Mouse (Mus musculus) induced T-regulatory cell, adult 2 months (primary cell): ENCODE data around the gene Plpp7.

Experiments used
- DNase-seq: peaks from one replicate; pipeline ENCODE4 v3.0.0-alpha.2; 2012; ENCODE audit warnings: low read depth

Gene Plpp7

DNA sequence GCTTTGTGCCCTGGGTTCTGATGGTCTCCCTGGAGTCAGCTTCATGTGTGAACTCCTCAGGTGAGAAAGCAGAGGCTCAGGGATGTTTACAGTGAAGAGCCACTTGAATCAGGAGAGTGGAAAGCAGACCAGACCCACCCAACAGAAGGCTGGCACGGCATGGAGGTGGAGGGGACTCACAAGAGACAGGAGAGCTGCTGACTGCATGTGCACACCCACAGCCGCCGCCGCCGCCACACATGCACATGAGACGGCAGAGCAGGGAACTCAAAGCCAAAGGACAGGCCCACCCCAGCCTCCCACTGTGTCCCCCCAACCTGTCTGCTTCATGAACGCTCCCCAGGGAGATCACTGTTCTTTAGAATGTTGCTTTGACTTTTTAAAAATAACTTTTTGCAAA lies 8.8 kb downstream of the Plpp7 start:
- no peak for DNase-seq

DNA sequence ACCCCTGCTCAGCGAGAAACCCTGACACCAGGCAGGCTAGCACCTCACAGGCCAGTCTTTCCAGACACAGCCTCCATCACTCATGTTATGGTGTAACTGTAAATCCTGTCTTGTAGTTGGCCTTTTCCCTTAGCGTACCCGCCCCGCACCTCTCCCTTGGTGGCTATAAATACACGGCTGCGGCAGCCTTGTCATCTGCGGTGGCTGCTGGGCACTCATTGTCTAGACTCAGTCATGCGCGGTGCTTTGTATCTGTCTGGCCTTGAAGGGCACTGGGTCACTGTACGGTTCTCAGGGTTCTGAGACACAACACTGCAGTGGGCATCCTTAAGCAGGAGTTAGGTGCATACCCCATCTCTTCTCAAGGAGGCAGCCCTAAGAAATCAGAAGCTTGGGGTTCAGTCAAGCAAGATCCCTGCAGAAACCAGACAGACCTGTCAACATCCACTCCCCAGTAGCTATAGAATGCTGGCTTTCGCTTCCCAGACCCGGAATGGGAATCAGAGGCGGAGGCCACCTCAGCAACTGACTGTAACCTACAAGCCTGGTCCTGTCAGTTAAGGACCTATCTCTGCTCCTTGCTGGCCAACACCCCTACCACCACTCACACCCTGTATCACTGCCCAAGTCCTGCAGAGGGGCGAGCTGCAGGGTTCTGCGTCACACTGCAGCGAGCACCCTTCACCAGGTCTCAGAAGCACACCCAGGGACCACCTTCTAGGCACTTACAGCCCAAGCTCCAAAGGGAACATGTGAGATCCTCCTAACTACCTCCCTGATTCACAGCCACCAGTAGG lies 10.0 kb downstream of the Plpp7 start:
- DNase-seq: no peak

DNA sequence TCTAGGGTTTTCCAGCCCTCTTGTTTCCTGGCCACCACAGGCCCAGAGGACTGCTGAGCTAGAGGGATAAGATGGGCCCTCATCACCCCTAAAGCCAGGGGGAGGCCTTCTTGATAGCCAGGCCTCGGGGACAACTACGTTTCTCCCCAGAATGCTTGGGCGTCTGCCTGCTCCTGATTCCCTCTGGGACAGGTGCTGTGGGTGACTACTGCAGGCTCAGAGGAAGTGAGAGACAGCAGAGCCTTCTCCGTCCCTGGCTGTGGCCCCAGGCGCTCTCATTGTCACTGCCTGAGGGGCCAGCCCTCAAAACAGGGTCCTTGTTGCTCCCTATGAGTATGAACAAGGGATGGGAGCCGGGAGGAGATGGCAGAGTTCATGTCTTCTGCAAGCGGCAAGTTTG lies 10.6 kb downstream of the Plpp7 start:
- no peak for DNase-seq

DNA sequence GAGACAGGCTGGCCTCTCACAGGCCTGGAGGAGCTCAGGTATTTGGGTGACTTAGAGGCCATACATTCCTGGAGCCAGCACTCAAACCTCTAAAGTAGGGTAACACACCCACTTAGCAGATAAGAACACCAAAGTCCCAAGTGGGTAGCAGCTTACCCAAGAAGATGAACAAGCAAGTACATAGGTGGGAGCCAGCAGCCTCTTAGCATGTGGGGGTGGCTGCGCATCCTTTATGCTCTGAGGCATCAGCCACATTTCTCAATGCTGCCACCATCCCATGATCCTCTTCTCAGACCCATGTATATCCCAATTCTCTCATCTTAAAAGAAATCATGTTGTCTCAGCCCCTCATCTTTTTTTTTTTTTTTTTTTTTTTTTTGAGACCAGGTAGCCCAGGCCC lies 15.9 kb downstream of the Plpp7 start:
- no peak for DNase-seq

DNA sequence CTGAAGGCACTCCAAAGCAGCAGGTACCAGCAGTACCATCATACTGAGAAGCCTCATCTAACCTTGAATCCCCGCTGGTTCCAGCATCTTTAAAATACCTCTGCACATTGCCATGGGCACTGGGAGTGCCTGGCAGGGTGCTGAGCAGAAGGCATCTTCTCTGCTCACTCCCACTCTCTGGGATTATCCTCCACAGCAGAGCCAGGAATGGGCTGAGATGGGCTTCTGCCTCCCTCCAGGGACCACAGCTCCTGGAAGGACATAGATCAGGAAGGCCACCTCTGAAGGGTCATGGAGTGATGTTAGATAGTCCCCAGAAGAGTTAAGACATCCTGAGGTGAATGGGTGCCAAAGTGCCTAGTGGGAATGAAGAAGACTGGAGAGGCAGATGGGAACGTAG lies 17.2 kb downstream of the Plpp7 start:
- no peak for DNase-seq

DNA sequence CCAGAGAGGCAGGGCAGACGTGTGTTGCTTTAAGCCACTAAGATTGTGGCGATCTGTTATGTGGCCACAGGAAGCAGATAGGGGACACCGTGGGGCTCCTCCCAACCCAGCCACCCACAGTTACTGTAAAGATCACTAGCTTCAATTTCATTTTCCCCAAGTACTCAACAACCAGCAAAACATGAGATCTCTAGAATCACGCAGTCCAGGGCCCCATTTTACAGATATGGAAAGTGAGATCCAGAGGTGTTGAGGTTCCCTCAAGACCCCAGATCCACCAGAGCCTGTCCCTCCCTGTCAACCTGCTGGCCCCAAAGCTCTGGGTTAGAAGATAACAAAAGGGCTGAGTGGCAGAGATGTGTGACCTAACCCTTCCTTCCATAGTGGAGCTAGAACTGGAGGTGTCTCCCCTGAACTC lies 20.5 kb downstream of the Plpp7 start:
- DNase-seq: no peak

DNA sequence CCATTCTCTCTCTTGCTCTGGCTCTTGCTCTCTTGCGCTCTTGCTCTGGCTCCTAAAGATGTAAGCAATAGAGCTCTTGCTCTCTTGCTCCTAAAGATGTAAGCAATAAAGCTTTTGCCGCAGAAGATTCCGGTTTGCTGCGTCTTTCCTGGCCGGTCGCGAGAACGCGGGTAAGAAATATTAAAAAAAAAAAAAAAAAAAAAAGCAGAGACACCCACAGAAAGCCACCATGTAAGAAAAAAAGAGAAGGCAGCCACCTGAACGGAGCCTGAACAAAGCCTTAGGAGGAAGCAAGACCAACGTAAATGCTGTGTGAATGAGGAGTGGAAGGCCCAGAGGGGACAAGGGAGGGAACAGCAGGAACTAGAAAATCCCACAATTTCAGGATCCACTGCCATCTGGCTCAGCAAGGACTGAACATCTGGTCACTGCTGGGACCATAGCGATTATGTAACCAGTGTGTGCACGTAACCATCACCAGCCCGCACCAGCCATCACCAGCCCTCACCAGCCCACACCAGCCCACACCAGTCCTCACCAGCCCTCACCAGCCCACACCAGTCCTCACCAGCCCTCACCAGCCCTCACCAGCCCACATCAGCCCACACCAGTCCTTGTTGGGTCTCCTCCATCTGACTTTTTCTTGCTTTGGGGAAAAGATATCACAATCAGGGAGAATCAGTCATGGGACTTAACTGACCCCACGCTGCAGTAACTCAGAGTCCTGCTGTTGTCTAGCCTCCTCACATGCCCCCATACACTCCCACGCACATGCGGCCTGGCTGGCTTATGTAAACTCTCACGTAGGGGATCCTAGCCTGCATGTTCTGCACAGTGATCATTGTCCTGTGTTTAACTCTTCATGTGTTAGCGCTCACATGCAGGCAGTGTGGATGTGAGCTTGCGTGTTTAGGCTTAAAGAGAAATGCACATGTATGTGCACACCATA lies 24.7 kb downstream of the Plpp7 start:
- no peak for DNase-seq

DNA sequence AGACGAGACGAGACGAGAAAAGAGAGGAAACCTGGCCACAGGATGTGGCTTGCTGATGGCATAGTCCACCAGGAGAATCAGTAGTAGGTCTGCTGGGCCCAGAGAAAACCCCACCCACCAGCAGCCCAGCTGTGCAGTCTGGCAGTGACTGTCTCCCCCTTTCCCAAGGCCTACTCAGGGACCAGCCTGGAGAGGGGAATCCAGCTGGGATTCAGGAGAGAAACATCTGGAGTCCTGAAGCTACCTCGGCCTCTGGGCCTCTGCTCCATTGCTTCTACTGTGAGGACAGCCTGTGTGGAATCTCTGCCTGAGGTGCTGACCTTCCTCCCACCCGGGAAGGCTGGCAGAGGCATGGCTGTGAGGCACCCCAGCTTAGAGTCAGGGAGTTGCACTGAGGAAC lies 25.8 kb downstream of the Plpp7 start:
- peak; percentile 67 for DNase-seq

DNA sequence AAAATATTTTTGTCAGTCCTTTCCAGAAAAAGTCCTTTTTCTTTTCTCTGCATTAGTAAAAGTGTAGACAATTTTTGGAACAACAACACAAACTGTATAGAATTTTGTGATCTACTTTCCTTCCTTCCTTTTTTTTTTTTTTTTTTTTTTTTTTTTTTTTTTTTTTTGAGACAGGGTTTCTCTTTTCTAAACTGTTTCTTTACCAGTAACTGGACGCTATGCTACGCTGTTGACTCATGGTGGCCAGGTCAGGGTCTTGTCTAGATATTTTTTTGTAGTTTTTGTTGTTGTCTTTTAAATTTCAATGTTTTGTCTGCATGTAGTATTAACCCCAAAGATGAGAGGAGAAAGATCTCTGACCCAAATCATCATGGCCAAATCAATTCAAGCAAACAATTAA lies 26.5 kb downstream of the Plpp7 start:
- no peak for DNase-seq

DNA sequence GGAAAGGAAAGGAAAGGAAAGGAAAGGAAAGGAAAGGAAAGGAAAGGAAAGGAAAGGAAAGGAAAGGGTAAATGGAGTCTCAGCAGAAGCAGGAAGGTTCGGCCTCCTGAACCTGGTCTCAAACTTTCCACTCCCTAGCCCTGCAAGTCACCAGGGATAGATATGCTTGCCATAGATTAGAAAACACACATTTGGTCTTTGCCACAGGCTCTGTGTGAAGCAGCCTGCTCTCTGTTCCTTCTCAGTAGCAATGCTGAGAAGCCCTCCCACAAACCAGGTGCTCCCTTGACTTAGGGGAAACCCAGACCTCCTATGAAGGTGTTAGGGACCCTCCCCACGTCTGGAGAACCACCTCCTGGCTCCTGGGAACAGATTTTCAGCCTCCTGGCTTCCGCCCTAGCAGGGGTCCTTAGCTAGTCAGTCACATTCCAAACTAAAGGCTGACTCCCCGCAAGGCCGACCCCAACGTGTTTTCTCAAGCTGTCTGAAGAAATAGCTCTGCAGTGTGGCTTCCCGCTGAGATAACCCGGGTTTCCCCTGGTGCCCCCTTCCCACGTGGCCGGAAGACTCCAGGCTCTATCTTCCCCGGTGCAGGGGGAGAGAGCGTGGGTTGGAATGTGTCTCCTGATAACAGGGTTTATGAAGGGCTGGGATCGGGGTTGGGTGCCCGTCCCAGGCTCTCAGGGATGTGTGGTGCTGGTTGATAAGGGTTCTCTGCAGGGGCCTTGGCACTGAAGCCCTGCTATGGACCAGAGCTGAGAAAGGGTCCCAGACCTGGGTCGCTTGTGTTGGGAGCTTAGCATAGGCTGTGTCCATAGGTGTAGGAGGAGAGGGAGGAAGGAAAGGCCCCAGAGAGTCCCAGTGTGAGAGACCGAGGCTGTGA lies 32.6 kb downstream of the Plpp7 start:
- DNase-seq: no peak

DNA sequence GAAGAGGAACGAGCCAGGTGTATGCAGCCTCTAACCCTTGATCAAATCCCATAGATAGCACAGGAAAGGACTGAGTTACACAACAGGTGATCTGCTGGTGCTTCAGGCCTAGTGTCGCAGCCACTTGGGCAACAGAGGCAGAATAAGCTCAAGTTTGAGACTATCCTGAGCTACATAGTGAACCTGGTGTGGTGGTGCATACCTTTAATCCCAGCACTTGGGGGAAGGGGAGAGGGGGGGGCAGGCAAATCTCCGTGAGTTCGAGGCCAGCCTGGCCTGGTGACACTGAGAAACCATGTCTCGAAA lies 33.2 kb downstream of the Plpp7 start:
- no peak for DNase-seq

DNA sequence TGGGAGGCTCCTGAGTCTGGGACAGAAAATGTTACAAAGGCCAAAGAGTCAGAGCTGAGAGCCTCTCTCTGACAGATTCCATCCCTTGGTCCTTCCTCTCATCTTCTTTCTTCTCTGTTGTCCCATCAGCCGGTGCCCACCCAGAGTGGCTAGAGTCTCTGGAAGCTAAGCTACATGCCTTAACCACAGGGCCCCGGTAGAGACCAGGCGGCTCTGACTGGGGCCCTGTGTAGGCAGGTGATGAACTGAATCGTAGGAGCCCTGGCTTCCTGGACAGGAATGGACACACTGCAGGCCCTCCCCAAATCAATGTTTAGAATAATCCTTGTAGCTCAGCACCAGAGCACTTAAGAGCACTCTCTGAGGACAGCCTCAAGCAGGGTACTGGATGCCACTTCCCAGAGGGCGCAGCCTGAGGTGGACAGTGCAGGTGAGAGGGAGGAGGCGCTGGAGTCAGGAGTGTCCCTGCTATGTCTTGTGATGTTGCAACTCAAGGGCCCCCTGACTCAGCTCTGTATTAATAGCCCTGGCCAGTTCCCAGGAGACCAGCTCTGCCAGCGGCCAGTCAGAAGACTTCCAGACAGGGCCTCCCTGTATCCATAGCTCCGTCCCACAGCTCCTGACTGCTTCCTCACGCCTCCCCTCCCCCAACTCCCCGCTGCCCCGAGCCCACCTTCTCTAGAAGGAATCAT lies 34.2 kb downstream of the Plpp7 start:
- no peak for DNase-seq

DNA sequence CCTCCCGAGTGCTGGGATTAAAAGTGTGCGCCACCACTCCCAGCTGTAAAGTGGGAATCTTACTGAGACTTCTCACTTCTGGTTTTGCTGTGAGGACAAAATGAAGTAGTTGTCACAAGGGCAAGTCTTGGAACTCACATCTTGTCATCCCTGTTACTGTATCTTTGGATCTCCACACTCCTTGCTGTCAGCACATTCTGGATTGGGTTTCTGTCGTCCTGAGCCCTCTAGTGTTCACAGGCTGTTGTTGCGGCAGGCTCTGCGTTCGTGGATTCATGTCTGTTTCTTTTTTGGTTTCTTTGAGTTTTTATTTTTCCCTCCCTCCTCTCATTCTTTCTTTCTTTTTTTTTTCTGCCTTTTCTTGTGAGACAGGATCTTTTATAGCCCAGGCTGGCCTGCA lies 35.1 kb downstream of the Plpp7 start:
- DNase-seq: peak; percentile 78

DNA sequence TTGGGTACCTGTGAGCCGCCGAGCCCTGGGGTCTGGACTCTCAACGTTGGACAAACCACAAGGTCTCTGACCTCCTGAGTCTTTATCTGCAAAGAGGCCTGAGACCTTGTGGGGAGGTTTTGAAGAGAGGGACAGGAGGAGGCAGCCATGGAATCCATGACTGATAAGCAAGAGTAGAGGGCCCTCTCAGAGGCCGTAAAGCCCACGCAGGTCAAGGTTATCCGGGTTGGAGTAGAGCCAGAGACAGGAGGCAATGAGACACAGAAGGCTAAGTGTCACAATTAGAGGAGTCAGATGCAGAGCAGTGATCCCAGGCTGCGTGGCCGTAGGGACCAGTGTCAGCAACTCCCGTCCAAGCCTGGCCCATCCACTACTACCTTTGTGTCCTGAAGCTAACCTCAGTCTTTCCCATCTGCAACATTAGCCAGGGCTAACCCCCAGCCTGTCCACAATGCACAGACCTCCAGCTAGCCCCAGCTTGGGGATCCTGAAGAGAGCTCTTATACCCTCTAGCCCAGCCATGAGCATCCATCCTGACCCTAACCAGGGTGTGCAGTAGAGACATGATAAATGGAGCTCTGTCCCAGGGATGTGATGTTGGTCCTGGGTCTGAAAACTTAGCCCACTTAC lies 36.0 kb downstream of the Plpp7 start:
- no peak for DNase-seq

DNA sequence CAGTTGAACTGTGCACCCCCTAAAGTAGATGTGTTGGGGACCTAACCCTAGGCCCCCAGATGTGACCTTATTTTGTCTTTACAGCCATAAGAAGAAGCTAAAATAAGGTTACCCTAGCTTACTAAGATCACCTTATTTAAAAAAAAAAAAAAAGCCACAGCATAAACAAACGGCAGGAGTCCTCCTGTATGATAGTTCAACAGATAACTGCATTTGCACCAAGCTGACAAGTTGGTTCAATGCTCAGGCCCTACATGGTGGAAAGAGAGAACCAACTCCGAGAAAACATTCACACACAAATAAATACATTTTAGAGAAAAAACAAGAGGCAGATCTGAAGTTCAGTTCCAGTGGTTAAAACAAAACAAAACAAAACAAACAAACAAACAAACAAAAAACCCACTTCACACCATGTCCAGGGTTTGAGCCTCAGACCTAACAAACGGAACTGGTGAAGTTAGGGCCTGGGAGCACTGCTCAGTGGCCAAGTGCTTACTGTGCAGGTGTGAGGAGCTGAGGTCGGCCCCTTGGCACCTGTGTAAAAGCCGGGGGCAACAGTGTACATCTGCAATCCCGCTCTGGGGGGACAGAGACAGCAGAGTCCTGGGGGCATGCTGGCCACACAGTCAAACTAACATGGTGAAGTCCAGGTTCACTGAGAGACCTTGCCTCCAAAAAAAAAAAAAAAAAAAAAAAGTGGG lies 36.7 kb downstream of the Plpp7 start:
- DNase-seq: no peak

DNA sequence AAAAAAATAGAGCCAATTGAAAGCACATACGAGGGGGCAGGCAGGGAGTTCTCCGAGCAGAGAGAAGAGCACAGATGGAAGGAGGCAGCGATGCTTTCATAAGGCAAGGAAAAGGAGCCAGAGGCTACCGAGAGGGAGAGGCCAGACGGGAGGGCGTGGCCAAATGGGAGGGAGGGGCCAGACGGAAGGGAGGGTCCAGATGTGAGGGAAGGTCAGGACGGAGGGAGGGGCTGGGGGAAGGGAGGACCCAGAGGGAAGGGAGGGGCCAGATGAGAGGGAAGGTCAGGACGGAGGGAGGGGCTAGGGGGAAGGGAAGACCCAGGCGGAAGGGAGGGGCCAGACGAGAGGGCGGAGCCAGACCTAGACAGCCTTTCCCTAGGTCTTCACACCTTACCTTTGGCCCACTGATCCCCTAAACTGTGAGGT lies 37.3 kb downstream of the Plpp7 start:
- peak; percentile 81 for DNase-seq

DNA sequence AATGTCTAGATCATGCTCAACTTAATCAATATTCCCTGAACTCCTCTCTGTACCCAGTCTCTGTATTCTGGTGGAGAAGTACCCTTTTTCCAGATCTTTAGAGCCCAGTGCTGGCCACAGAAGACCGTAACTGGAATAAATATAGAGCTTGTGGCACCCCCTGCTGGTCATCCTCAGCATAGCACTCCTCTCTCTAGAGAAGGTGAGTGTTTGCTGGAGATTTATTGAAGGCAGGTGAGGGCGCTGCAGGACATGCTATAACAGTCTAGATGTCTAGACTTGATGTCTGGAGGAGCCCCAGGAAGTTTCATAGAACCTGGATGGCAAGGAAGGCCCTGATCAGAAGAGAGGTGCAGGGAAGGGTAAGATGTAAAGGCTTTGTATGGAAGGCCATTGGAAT lies 38.7 kb downstream of the Plpp7 start:
- DNase-seq: peak; percentile 95

DNA sequence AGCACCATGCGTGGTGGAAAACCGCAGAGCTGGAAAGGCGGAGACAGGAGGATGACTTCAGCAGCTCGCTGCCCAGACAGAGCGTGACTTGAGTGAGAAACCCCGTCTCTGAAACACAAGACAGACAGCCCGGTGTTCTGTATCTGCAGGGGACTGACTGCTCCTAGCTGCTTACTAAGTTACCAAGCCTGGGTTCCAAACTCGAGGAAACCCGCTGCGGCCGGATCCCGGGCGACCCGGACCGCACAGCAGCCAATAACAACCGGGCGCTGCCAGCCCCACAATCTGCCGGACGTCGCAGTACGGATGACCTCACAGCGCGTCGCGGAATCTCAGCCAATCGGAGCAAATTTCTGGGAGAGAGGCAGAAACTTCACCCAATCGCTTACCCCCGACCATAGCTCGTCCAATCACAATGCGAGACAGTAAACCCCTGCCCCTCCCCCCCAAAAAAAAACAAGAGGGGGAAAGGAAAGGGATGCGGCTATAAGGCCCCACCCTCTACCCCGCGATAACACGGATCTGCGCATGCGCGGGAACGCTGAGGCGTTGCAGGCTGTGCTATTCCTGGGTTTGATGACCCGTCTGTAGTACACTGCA lies 42.4 kb downstream of the Plpp7 start:
- DNase-seq: peak; percentile 100

DNA sequence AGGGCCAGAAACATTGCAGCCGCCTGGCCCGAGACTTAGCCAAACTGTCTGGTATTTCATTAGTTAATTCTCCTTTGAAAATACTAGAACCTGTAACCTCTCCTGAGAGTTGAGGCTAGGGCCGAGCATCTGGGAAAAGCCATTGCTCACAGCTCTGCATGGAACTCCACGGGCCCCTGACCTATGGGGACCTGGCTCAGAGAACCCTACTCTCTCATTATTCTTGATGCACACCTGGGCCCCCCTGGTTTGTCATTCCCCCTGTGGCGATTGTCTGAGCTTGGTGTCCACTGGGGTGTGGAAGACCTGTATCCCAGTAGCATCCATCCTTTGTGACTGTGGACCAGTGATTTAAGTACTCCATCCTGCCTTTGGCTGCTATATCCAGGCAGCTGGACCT lies 44.0 kb downstream of the Plpp7 start:
- DNase-seq: no peak

DNA sequence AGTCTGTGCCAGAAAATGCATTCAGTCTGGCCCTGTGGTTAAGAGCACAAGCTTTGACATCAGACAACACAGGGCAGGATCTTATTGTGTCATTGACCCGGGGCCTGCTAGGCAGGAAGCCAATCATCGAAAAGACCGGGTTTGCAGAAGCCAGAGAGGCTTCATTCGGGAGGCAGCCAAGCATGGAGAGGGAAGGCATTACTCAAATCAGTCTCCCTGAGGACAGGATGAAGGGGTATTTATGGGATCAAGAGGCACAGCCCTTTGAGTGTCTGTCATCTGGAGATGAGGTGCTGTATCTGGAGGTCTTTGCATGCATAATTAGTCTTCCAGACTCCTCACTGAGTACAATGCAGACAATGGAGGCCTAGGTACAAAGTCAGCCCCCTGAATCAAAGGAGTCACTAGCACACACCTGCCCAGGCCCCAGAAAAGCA lies 45.2 kb downstream of the Plpp7 start:
- DNase-seq: no peak
